Mouse (Mus musculus) forelimb bud, embryonic 11.5 days (tissue): ENCODE measurements around the gene Nfib.

Source experiments
- DNase-seq: peaks from one replicate; pipeline ENCODE4 v3.0.0-alpha.2; 2012; ENCODE audit warnings: low read depth, low spot score

Nfib gene

GRCm38 (mm10) chr4:82249518-82250354 lies 455.8 kb downstream of the Nfib start:
- DNase-seq: no peak

DNA sequence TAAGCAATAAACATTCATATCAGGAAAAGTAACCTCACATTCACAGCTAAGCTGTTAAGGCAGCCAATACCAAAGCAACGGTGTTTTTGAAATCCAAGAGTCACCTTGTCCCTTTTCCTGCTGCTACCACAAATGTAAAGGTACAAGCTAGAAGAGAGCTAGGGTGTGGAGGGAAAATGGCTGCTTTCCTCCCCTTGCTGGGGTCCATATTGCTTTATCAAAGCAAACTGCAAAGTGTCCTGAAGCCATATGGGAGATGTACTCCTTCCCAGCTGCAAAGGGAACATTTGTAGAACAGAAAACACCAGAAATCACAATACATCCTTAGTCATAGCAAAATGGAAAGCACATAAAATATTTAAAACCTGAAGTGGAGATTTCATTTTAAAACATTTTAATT lies 456.6 kb downstream of the Nfib start:
- DNase-seq: no peak

DNA sequence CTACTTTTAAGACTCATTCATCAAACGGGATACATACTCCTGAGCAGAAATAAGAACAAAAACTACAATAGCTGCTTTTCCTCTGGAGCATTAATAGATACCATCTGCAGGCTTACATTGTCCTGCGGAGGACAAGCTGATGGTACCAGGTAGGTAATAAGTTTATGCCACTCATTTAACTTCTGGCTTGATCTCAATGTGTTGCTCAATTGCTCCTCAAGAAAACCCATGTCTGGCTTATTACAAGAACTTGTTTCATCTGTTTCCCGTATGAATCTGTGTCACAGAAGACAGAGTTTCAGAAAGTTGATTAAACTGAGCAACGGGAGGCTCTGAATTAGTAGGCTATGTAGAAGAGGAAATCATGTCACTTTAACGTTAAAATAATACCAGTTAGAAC lies 457.5 kb downstream of the Nfib start:
- no peak for DNase-seq

DNA sequence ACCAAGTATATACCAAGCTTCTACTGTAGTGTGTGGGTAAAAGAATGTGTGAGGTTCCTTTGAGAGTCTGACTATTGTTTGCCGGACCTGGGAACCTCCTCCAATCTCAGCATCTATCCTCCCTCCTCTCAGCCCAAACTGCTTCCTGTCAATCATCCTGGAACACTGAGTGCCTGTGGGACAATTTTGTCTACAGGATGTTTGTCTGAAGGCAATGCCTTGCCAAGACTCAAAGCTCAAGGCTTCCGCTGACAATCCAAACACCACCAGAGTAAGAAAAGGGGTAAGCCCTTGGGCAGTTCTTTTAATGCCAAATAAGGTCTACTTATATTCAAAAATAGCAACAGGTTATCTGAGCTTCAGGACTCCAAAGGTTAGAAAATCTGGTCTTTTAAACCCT lies 459.3 kb downstream of the Nfib start:
- no peak for DNase-seq
